Mouse (Mus musculus): Measurements from ENCODE around the gene Bloc1s5. TPM values are rescaled to one million over a fixed set of nuclear protein-coding genes. Genes with fewer than 3 reads are reported as not detected.
"Not testable (repeated sequence)": the region's sequence is repeated elsewhere in the genome, so short reads cannot be mapped to it uniquely, and the experiment has no call there.

The Bloc1s5 gene
- not detected in 2 replicates for polyA plus RNA-seq (2012; ENCODE audit: insufficient read depth, insufficient read length, low replicate concordance, missing spikeins)

DNA sequence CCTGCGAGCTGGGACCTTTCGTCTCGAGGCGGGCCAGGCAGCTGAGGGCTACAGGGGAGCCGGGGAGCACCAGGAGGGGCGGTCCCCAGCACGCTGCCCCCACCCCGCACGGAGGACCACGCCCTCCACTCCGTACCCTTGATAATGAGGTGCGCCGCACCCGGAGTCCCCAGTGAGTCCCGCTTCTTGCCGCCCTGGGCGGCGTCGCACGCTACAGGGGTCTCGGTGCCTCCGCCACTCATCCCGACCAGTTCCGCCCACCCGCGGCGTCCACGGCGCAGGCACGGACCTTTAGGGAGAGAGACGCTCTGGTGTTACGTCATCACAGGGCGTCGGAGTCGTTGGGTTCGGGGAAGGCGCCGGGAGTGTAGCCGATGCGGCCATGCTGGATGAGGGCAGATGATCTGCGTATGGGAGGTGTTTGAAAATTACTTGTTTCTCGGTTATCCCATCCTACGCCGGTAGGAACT lies at the start of gene Bloc1s5:
Gene Bloc1s5, minus strand, starts transcription at position 310 of the 470 bp plus-strand sequence.
- WGBS, result under 1% methylated on average over 44 of the region's 44 CpGs
- TF ChIP-seq CTCF (IDR thresholded peaks at IDR 0.05; ENCODE audit: insufficient read depth, low read depth, low read length) (no peak), POLR2A (IDR thresholded peaks at IDR 0.05; ENCODE audit: insufficient read depth, low read depth, low read length) (peak; percentile 60; the same call in 1 of the 2 replicates)
- H3K27ac ChIP-seq (ENCODE audit: insufficient read depth, low read depth, low read length), result peak within 1 kb of the TSS; percentile 66

DNA sequence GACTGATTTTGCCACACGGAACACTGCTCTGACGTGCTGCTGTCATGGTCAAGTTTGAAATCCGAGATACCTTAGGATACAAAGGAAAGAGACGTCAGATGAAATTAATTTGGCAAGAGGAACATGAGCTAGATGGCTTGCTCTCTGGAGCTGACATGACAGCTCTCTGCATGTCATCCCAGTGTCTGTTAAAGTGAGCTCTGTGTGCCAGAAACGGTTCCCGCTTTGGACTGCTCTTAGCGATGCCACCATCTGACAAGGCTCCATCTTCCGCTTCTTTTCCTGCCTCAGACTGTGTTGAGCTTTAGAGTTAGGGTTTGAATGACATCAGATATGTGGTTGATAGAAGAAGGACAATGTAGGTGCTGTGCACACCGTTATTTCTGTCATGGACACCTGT lies 37.4 kb upstream of the Bloc1s5 start:
- WGBS, result 85% methylated on average over 9 of the region's 9 CpGs
- H3K4me3 ChIP-seq (ENCODE audit: insufficient read depth, low read depth, low read length), result no peak overlapping the region
- H3K4me1 ChIP-seq (ENCODE audit: control insufficient read depth, insufficient read depth, low read length), result no peaks in the 10 kb centered on the region
- no peak overlapping the region for H3K27ac ChIP-seq (ENCODE audit: insufficient read depth, low read depth, low read length)
- TF ChIP-seq CTCF (IDR thresholded peaks at IDR 0.05; ENCODE audit: insufficient read depth, low read depth, low read length), result no peak
- TF ChIP-seq POLR2A (IDR thresholded peaks at IDR 0.05; ENCODE audit: insufficient read depth, low read depth, low read length), result no peak

More for the DNA sequence above, at the start of gene Bloc1s5:
- peak within 1 kb of the TSS; percentile 97 for H3K4me3 ChIP-seq (ENCODE audit: insufficient read depth, low read depth, low read length)
- no peaks in the 10 kb centered on the region for H3K4me1 ChIP-seq (ENCODE audit: control insufficient read depth, insufficient read depth, low read length)

DNA sequence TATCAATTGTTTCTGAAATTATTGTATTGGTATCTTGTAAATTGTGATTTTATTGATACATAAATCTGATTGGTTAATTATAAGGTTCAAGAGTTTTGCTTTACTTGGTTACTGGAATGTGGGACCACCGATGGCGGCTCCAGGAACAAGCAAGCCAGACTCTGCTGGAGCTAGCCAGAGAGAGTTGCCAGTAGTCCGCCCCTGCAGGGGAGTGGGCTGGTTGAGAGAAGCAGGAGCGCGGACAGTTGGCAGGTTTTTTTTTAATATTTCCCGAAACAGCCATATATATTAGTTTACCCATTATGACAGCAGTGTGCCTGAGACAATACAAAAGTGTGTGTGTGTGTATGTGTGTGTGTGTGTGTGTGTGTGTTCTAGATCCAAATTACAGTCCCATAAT lies 36.5 kb upstream of the Bloc1s5 start:
- H3K4me1 ChIP-seq (ENCODE audit: control insufficient read depth, insufficient read depth, low read length); H3K27ac ChIP-seq (ENCODE audit: insufficient read depth, low read depth, low read length); H3K4me3 ChIP-seq (ENCODE audit: insufficient read depth, low read depth, low read length): not testable (repeated sequence)
- 94% methylated on average over 6 of the region's 6 CpGs for WGBS

- Histone ChIP-seq H3K27ac (ENCODE audit: insufficient read depth, low read depth, low read length) (no peak overlapping the region), H3K4me1 (ENCODE audit: control insufficient read depth, insufficient read depth, low read length) (no peaks in the 10 kb centered on the region), H3K4me3 (ENCODE audit: insufficient read depth, low read depth, low read length) (no peak overlapping the region)
- TF ChIP-seq POLR2A (IDR thresholded peaks at IDR 0.05; ENCODE audit: insufficient read depth, low read depth, low read length) (no peak), CTCF (IDR thresholded peaks at IDR 0.05; ENCODE audit: insufficient read depth, low read depth, low read length) (no peak)
Observed at GRCm38 (mm10) chr13:38670051-38670450, 35.1 kb upstream of the Bloc1s5 start.

- 35% methylated on average over 2 of the region's 2 CpGs for WGBS
- no peaks in the 10 kb centered on the region for H3K4me1 ChIP-seq (ENCODE audit: control insufficient read depth, insufficient read depth, low read length)
Observed at GRCm38 (mm10) chr13:38668514-38668913, 33.6 kb upstream of the Bloc1s5 start.

DNA sequence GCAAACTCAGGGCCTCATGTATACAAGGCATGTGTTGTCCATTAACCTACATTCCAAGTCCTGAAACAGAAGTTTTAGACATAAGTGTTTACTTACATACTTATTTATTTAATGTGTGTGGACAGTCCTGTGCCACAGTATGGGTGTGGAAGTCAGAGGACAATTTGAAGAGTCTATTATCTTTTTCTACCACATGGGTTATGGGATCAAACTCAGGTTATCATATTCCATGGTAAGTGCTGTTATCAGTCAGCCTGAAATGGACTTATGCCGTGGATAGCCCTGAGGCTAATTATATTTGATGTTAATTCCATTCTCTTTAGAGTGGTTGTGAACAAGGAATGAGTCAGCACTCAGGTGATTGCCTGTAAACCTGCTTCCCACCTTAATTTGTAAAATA lies 29.8 kb upstream of the Bloc1s5 start:
- H3K27ac ChIP-seq (ENCODE audit: insufficient read depth, low read depth, low read length), result no peak overlapping the region
- TF ChIP-seq POLR2A (IDR thresholded peaks at IDR 0.05; ENCODE audit: insufficient read depth, low read depth, low read length) (no peak), CTCF (IDR thresholded peaks at IDR 0.05; ENCODE audit: insufficient read depth, low read depth, low read length) (no peak)
- no peaks in the 10 kb centered on the region for H3K4me1 ChIP-seq (ENCODE audit: control insufficient read depth, insufficient read depth, low read length)
- H3K4me3 ChIP-seq (ENCODE audit: insufficient read depth, low read depth, low read length), result no peak overlapping the region
- WGBS, result 67% methylated on average over 1 of the region's 1 CpGs

More at GRCm38 (mm10) chr13:38668514-38668913, 33.6 kb upstream of the Bloc1s5 start:
- no peak overlapping the region for H3K27ac ChIP-seq (ENCODE audit: insufficient read depth, low read depth, low read length)
- H3K4me3 ChIP-seq (ENCODE audit: insufficient read depth, low read depth, low read length), result no peak overlapping the region
- TF ChIP-seq CTCF (IDR thresholded peaks at IDR 0.05; ENCODE audit: insufficient read depth, low read depth, low read length) (no peak), POLR2A (IDR thresholded peaks at IDR 0.05; ENCODE audit: insufficient read depth, low read depth, low read length) (no peak)

DNA sequence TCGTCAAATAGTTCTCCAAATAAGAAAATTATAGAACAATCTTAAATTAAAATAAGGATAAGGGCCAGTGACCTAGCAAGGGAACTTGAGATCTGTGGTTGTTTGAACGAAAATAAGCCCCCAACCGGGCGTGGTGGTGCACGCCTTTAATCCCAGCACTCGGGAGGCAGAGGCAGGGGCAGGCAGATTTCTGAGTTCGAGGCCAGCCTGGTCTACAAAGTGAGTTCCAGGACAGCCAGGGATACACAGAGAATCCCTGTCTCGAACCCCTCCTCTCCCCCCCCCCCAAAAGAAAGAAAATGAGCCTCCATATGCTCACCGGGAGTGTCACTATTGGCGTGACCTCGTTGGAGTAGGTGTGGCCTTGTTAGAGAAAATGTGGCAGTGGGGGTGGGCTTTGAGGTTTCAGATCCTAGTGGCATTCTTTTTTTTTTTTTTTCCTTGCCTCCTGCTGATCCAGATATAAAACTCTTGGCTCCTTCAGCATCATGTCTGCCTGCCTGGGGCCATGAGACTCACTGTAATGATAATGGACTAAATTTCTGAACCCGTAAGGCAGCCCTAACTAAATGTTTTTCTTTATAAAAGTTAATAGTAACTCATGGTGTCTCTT lies 24.7 kb upstream of the Bloc1s5 start:
- H3K4me1 ChIP-seq (ENCODE audit: control insufficient read depth, insufficient read depth, low read length), result peaks cover 2% of the 10 kb centered on the region
- no peak overlapping the region for H3K4me3 ChIP-seq (ENCODE audit: insufficient read depth, low read depth, low read length)
- H3K27ac ChIP-seq (ENCODE audit: insufficient read depth, low read depth, low read length), result no peak overlapping the region
- no peak for TF ChIP-seq CTCF (IDR thresholded peaks at IDR 0.05; ENCODE audit: insufficient read depth, low read depth, low read length)
- no peak for TF ChIP-seq POLR2A (IDR thresholded peaks at IDR 0.05; ENCODE audit: insufficient read depth, low read depth, low read length)
- 87% methylated on average over 12 of the region's 12 CpGs for WGBS

GRCm38 (mm10) chr13:38658528-38659280 lies 23.8 kb upstream of the Bloc1s5 start, which contains the start of gene Eef1e1:
Eef1e1 (minus strand) TSS chr13:38659058.
- TF ChIP-seq POLR2A (IDR thresholded peaks at IDR 0.05; ENCODE audit: insufficient read depth, low read depth, low read length) (peak; percentile 80), CTCF (IDR thresholded peaks at IDR 0.05; ENCODE audit: insufficient read depth, low read depth, low read length) (peak; percentile 59)
- Histone ChIP-seq H3K27ac (ENCODE audit: insufficient read depth, low read depth, low read length) (no peak within 1 kb of the TSS), H3K4me1 (ENCODE audit: control insufficient read depth, insufficient read depth, low read length) (peaks cover 2% of the 10 kb centered on the region), H3K4me3 (ENCODE audit: insufficient read depth, low read depth, low read length) (peak within 1 kb of the TSS; percentile 87)
- under 1% methylated on average over 59 of the region's 59 CpGs for WGBS

DNA sequence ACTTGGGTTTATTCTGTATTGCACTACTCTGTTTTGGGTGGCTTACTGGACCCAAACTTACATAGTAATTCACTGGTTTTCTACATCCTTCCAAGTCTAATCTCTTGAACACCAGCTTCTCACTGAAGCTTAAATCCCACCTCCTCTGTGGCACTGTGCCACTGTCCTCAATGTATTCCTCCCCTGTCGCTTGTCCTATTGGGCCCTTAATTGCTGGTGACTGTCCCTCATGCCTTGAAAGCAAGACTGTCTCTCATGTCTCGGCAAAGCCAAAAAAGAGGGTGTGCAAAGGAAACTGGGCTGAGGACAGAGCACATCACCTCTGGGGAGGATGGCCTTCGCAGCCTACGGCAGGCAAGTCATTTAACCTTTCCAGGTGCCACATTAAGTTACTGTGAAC lies 23.0 kb upstream of the Bloc1s5 start:
- Histone ChIP-seq H3K4me1 (ENCODE audit: control insufficient read depth, insufficient read depth, low read length) (peaks cover 2% of the 10 kb centered on the region), H3K27ac (ENCODE audit: insufficient read depth, low read depth, low read length) (no peak overlapping the region), H3K4me3 (ENCODE audit: insufficient read depth, low read depth, low read length) (peak overlapping the region; percentile 87)
- WGBS, result 19% methylated on average over 4 of the region's 4 CpGs
- TF ChIP-seq CTCF (IDR thresholded peaks at IDR 0.05; ENCODE audit: insufficient read depth, low read depth, low read length) (no peak), POLR2A (IDR thresholded peaks at IDR 0.05; ENCODE audit: insufficient read depth, low read depth, low read length) (no peak)
